In the genomic region with DNA sequence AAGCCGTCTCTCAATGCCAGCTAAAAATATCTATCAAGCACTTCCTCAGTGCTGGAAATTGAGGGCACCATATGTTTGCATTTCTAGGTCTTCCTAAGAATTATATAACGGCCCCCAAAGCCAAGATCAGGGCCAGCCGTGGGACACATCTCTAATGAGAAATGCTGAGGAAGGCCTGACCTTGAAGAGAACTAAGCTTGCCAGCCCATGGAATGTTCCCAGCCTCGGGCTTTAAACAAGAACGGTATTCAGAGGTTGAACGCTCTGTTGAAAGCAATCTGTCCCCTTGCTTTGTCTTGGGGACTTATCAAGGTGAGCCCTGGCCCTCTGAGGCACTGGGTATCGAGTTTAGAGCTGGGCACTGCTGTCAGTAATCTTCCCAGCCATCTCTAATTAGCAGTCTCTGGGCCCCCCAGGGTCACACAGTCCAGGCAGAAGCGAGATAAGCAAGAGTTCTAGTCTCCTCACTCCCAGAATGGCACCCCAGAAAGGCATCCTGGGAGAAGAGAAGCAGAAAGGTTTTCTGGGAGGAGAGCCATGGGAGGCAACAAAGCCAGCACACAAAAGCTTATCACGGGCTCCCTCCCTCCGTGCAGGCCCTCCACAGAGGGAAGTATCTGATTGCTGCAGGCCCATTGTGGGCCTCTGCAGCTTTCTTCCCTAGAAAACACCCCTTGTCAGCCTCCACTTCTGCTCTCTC, we compare ENCODE assay signal across 9 mouse cellular contexts. TPM values are rescaled to one million over a fixed set of nuclear protein-coding genes. Genes with fewer than 3 reads are reported as not detected.
DNase-seq lines count a peak whose midpoint lies in the region; ATAC-seq lines count a peak whose summit lies in the region.
"Had no signal": no experiment of that assay in that cellular context is flagged by ENCODE, and none has a peak within 500 bp of the region (broad histone marks: within the 10 kb centered on the region; RNA-seq: fewer than 3 reads in every experiment).

No protein-coding gene starts in this region.

- no peaks in the 10 kb centered on the region for H3K36me3 ChIP-seq in embryonic facial prominence, embryonic 13.5 days

- peak overlapping the region; percentile 68 for H3K27ac ChIP-seq in embryonic facial prominence, embryonic 13.5 days

- peak; percentile 73 for DNase-seq in cerebellum, adult 11-12 months
- DNase-seq in cerebellum, postnatal 10 days: no peak
- peak; percentile 43 for DNase-seq in kidney, postnatal 14 days
- no peak for DNase-seq in kidney, postnatal 4 days
- no peak for DNase-seq in right cerebral cortex, adult 18-20 months
- DNase-seq in spleen, postnatal 14 days (ENCODE audit: low spot score in 2 of 2): no peak
- DNase-seq: lung, postnatal 36 days had no signal

- no peak overlapping the region for H3K4me3 ChIP-seq in embryonic facial prominence, embryonic 13.5 days

- H3K9ac ChIP-seq in embryonic facial prominence, embryonic 13.5 days: 0 out of 2 replicates have a peak overlapping the region, but pooled peaks have one; percentile 11

- H3K4me1 ChIP-seq in embryonic facial prominence, embryonic 13.5 days: peaks cover 18% of the 10 kb centered on the region

- no peaks in the 10 kb centered on the region for H3K9me3 ChIP-seq in embryonic facial prominence, embryonic 13.5 days

- WGBS in embryonic facial prominence, embryonic 13.5 days: 34% methylated on average over 10 of the region's 10 CpGs

- no peak for ATAC-seq in embryonic facial prominence, embryonic 13.5 days (ENCODE audit: insufficient number of reproducible peaks, insufficient read depth, low FRiP score, low TSS enrichment, low read depth)
- ATAC-seq in megakaryocyte-erythroid progenitor cell, adult 5-6 weeks (replicated peaks; ENCODE audit: low FRiP score, low TSS enrichment, poor library complexity, severe bottlenecking): peak; percentile 94

- no peaks in the 10 kb centered on the region for H3K27me3 ChIP-seq in embryonic facial prominence, embryonic 13.5 days

- H3K4me2 ChIP-seq in embryonic facial prominence, embryonic 13.5 days: no peak overlapping the region

RNA-seq across cellular contexts. Expression of a gene that starts 41.8 kb away (rescaled TPM):
- 61.7 and 65.4 TPM in 2 replicates for polyA plus RNA-seq in embryonic facial prominence, embryonic 13.5 days (2015; fragmentation: Nextera tagmentation; extraction: Ambion mirVana)
- 105 TPM in 2 replicates for total RNA-seq in megakaryocyte-erythroid progenitor cell, adult 5-6 weeks (2014; fragmentation: Nextera tagmentation)
- total RNA-seq in megakaryocyte-erythroid progenitor cell, adult 5-6 weeks (2017): 120 and 168 TPM in 2 replicates

Comparison
In these comparisons a context has a peak if more than half of its experiments do, and no peak if none do; other contexts are left out.
1. DNase-seq: peak in cerebellum, adult 11-12 months (single experiment) and kidney, postnatal 14 days (single experiment); none in cerebellum, postnatal 10 days (0 of 2), kidney, postnatal 4 days (0 of 2), right cerebral cortex, adult 18-20 months (single experiment) and spleen, postnatal 14 days (0 of 2).